Mouse (Mus musculus): Measurements from ENCODE around the gene Sox1.

Gene Sox1

DNA sequence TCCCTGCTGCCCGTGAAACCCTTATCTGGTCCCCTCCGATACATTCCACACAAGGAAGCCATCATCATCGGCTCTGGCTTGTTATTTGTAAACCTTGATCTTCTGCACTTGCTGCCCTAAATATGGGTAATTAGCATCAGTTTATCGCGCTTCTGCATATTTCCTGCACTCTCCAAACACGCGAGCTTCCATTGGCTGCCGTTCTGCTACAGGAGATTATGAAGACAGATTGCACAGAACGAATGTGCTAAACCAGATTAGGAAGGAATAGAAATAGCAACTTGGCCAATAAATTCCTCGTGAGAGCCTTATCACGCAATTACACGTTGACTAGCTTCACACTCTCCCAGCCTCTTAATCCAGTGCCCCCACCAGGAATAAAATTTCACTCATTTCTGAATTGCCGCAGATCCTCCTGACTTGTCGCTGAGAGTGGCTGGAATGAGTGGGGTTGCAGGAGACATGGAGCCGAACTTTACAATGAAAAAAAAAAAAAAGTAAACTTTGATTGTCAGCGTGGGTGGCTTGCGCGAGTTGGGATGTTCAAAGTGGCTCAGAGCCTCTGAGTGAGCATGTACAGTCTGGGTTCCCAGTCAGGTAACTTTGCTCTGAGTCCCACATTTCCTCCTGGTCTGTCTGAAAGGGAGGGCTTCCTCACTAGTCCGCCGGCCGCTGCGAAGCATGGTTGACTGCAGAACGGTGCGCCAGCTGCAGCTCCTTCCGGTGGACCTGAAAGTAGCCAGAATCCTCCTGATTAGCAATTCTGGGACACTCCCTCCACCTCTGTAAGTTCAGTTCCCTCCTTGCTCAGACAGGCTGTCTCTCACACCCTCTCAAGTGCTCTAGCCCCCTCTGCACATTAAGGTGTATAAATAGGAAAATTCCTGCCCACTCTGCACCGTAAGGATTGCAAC, 33.0 kb downstream of the Sox1 start:
- no peak for DNase-seq

DNA sequence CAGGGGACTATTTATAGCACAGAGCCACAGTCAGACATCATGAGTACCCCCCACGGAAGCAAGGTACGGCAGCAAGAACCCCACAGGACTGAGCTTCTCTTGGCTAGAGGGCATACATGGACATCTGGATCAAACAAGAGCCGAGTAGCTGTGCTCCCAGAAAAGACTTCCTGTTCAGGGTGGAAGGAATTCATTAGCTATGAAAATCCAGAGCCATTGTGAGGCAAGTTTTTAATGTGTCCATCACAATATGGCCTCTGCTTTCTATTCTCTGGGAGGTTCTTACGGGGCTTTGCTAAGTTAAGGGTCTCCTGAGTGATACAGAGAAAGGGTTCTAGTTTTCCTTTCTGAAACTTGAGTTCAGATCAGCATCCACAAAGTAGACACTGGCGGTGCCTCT, 33.8 kb downstream of the Sox1 start:
- DNase-seq: no peak

- no peak for DNase-seq
Observed at GRCm38 (mm10) chr8:12429601-12430172, 34.6 kb downstream of the Sox1 start.

GRCm38 (mm10) chr8:12430173-12430899, 35.2 kb downstream of the Sox1 start:
- no peak for DNase-seq

DNA sequence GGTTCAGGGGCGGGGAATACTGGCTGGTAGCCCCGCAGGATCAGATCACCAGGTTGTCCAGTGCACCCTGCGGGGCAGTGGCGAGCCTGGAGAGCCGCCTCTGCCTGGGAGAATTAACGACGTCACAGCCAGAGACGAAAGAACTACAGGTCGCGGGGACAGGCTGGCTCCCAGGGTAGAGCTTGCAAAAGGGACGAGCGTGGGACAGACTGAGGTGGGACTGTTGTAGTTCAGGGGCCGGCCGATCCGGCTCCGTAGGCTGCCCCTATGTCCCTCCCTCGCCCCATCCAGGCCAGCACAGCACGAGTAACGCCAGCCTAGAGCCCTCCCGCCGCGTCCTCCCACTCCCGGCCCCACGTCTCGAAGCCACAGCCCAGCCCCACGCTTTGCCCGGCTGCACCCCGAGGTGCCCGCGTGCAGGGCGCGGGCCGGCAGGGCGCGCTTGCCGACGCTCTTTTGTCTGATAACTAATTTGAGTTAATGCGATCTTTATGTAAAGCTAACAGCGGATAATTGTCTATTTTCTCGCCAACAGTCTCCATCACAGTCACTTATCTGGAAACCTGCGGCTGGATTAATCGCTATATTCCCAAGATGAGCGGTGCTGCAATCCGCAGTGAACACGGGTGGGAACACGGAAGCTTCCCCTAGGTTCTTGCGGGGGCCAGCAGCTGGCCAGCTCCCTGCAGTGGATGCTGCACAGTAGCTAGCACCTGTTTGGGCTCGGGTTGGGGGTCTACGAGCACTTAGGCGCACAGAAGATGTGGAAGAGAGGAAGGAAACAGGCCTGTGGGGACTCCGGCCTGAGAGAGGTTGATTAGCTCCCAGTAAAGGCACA, 36.0 kb downstream of the Sox1 start:
- DNase-seq: no peak

- DNase-seq: no peak
Observed at GRCm38 (mm10) chr8:12431738-12432055, 36.6 kb downstream of the Sox1 start.

GRCm38 (mm10) chr8:12432546-12432945, 37.5 kb downstream of the Sox1 start:
- DNase-seq: no peak

GRCm38 (mm10) chr8:12434771-12435170, 39.7 kb downstream of the Sox1 start:
- DNase-seq: no peak

DNA sequence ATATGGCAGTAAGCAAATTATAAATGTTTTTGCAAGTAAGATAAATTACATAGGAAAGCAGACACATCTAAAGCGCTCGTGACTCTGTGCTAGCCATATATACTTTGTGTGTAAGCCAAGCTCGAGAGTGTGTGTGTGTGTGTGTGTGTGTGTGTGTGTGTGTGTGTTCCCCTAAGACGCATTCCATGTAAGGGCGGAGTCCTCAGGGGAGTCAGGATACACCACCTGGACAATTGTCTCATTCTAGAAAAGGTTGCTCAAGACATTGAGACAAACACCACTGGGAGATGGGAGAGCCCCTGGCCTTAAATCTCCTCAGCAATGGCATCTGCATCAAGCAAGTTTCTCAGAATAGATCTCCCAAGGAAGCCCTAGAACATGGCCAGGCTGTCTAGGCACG, 42.9 kb downstream of the Sox1 start:
- DNase-seq: no peak

DNA sequence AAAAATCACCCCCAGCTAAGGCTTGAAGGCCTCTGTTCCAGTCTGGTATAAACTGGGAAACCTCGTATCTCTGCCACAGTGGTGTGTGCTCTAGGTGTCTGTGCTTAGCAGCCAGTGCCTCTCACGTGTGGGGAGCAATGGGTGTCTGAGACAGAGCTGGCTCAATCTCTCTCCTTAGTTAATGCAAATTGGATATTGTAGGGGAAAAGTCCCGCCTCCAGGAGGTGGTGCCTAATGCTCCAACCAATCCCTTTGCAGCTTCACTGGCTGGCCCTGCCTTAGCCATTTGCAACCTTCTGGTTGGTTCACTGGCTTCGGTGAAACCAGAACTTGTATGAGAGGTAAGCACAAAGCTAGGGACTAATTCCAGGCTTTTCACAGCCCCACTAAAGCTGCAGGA, 43.9 kb downstream of the Sox1 start:
- no peak for DNase-seq

DNA sequence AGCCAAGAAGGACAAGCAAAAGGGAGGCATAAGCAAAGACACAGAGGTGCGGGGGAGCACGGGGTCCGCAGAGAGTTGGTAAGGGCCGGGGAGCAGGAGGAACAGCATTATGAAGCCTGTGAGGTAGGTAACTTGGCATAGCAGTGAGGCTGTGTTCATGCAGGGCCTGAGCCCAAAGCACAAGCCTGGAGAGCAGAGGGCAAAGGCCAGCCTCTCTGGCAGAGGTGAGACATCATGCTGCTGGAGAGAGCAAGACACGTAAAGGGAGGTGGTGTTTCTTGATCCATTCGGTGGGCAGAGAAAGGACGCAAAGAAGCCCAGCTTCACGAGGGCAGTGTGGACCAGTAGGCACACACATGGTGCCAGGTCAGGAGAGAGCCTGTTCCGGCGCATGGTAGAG, 44.8 kb downstream of the Sox1 start:
- DNase-seq: peak; percentile 9

GRCm38 (mm10) chr8:12440997-12441396, 45.9 kb downstream of the Sox1 start:
- DNase-seq: no peak

GRCm38 (mm10) chr8:12445258-12445657, 50.2 kb downstream of the Sox1 start:
- no peak for DNase-seq

GRCm38 (mm10) chr8:12445926-12446680, 51.0 kb downstream of the Sox1 start:
- no peak for DNase-seq
